Mouse (Mus musculus): ENCODE measurements around the gene Rag2. TPM values are rescaled to one million over a fixed set of nuclear protein-coding genes. Genes with fewer than 3 reads are reported as not detected.

The Rag2 gene
- not detected in 2 replicates for polyA plus RNA-seq (2016; fragmentation: Nextera tagmentation; extraction: Ambion mirVana)

DNA sequence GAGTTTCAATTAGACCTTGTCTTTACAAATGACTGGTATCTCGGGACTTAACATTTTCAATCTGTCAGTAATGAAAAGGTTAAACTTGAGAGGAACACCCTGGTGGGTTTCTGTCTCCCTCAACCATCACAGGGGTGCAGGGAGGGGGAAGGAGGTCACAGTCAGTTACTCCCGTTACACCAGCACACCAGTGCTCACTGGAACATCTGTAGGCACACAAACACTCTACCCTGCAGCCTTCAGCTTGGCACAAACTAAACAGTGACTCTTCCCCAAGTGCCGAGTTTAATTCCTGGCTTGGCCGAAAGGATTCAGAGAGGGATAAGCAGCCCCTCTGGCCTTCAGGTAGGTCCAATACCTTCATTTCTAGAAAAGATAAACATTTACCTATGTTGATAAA, at the start of gene Rag2:
Rag2 (plus strand) TSS at position 193 of the 400 bp plus-strand sequence.
- H3K27me3 ChIP-seq (replicated peaks; ENCODE audit: low read depth, poor library complexity, severe bottlenecking) = no peaks in the 10 kb centered on the region
- no peak for DNase-seq (ENCODE audit: low spot score)
- 63% methylated on average over 4 of the region's 4 CpGs for WGBS
- H3K9me3 ChIP-seq = no peaks in the 10 kb centered on the region
- no peaks in the 10 kb centered on the region for H3K36me3 ChIP-seq (replicated peaks)
- no peak within 1 kb of the TSS for H3K27ac ChIP-seq (replicated peaks)
- no peak within 1 kb of the TSS for H3K4me3 ChIP-seq
- H3K4me1 ChIP-seq = peaks cover 13% of the 10 kb centered on the region; the same call in 1 of the 2 replicates

- Histone ChIP-seq H3K27ac (replicated peaks) (no peak overlapping the region), H3K4me3 (no peak overlapping the region), H3K9me3 (no peaks in the 10 kb centered on the region), H3K27me3 (replicated peaks; ENCODE audit: low read depth, poor library complexity, severe bottlenecking) (no peaks in the 10 kb centered on the region), H3K36me3 (replicated peaks) (no peaks in the 10 kb centered on the region), H3K4me1 (peaks cover 12% of the 10 kb centered on the region)
- WGBS = 92% methylated on average over 4 of the region's 4 CpGs
- DNase-seq (ENCODE audit: low spot score) = no peak
These were observed 47.3 kb upstream of the Rag2 start for GRCm38 (mm10) chr2:101577243-101577642.

DNA sequence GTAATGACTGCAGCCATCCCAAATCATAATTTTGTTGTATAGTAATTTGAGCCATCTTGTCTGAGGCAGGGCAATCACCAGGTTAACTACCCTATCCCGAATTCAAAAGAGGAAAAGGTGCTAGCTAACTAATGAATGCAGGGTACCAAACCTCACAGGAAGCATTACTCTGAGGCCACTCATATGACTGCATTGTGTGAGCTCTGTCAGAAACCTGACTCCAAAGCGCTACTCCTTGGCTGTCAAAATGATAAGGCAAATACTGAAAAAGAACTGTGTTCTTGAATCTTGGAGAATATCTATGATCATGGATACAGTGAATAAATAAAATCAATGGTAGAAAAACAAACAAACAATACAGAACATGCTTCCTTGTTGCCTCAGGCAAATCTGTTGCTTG, 44.5 kb upstream of the Rag2 start:
- no peak overlapping the region for H3K27ac ChIP-seq (replicated peaks)
- H3K4me3 ChIP-seq = no peak overlapping the region
- WGBS = 77% methylated on average over 2 of the region's 2 CpGs
- no peaks in the 10 kb centered on the region for H3K27me3 ChIP-seq (replicated peaks; ENCODE audit: low read depth, poor library complexity, severe bottlenecking)
- no peak for DNase-seq (ENCODE audit: low spot score)
- peaks cover 12% of the 10 kb centered on the region for H3K4me1 ChIP-seq
- H3K9me3 ChIP-seq = no peaks in the 10 kb centered on the region
- 0 out of 2 replicates have a peak, but pooled peaks cover 3% of the 10 kb centered on the region for H3K36me3 ChIP-seq (replicated peaks)

- H3K4me3 ChIP-seq = no peak overlapping the region
- 65% methylated on average over 1 of the region's 1 CpGs for WGBS
- no peak for DNase-seq (ENCODE audit: low spot score)
- 0 out of 2 replicates have a peak, but pooled peaks cover 3% of the 10 kb centered on the region for H3K36me3 ChIP-seq (replicated peaks)
- no peak overlapping the region for H3K27ac ChIP-seq (replicated peaks)
- peaks cover 12% of the 10 kb centered on the region for H3K4me1 ChIP-seq
- H3K27me3 ChIP-seq (replicated peaks; ENCODE audit: low read depth, poor library complexity, severe bottlenecking) = no peaks in the 10 kb centered on the region
- no peaks in the 10 kb centered on the region for H3K9me3 ChIP-seq
These were observed 44.1 kb upstream of the Rag2 start for GRCm38 (mm10) chr2:101580428-101580827.

- Histone ChIP-seq H3K27ac (replicated peaks) (no peak overlapping the region), H3K27me3 (replicated peaks; ENCODE audit: low read depth, poor library complexity, severe bottlenecking) (no peaks in the 10 kb centered on the region), H3K36me3 (replicated peaks) (0 out of 2 replicates have a peak, but pooled peaks cover 3% of the 10 kb centered on the region), H3K4me3 (no peak overlapping the region), H3K4me1 (peaks cover 12% of the 10 kb centered on the region), H3K9me3 (no peaks in the 10 kb centered on the region)
- no peak for DNase-seq (ENCODE audit: low spot score)
- WGBS = 81% methylated on average over 3 of the region's 3 CpGs
These were observed 43.5 kb upstream of the Rag2 start for GRCm38 (mm10) chr2:101580977-101581376.

DNA sequence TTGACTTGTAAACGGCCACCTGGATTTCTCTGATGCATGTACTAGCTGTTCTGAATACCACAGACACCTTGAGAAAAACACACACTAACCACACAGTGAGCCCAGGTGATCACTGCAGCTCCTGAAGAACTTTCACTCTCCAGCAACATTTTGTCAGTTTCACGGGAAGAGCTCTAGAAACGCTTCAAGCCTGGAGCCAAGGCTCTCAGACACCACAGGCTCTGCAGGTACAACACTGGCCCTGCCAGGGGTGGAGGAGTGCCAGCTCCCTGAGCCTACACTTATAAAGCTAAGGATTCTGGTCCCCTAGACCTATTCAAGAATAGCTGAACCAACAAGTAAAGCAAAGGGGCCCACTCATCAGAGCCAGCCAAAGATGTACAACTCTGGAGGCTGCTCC, 43.1 kb upstream of the Rag2 start:
- 0 out of 2 replicates have a peak, but pooled peaks cover 3% of the 10 kb centered on the region for H3K36me3 ChIP-seq (replicated peaks)
- 89% methylated on average over 3 of the region's 3 CpGs for WGBS
- H3K27me3 ChIP-seq (replicated peaks; ENCODE audit: low read depth, poor library complexity, severe bottlenecking) = no peaks in the 10 kb centered on the region
- H3K4me3 ChIP-seq = no peak overlapping the region
- 0 out of 2 replicates have a peak overlapping the region, but pooled peaks have one; percentile 5 for H3K27ac ChIP-seq (replicated peaks)
- DNase-seq (ENCODE audit: low spot score) = no peak
- H3K4me1 ChIP-seq = peaks cover 12% of the 10 kb centered on the region
- H3K9me3 ChIP-seq = no peaks in the 10 kb centered on the region

GRCm38 (mm10) chr2:101591356-101591755, 33.2 kb upstream of the Rag2 start:
- Histone ChIP-seq H3K27me3 (replicated peaks; ENCODE audit: low read depth, poor library complexity, severe bottlenecking) (no peaks in the 10 kb centered on the region), H3K27ac (replicated peaks) (no peak overlapping the region), H3K36me3 (replicated peaks) (no peaks in the 10 kb centered on the region), H3K4me1 (peaks cover 25% of the 10 kb centered on the region), H3K9me3 (no peaks in the 10 kb centered on the region), H3K4me3 (no peak overlapping the region)
- WGBS = 73% methylated on average over 8 of the region's 8 CpGs
- DNase-seq (ENCODE audit: low spot score) = no peak

DNA sequence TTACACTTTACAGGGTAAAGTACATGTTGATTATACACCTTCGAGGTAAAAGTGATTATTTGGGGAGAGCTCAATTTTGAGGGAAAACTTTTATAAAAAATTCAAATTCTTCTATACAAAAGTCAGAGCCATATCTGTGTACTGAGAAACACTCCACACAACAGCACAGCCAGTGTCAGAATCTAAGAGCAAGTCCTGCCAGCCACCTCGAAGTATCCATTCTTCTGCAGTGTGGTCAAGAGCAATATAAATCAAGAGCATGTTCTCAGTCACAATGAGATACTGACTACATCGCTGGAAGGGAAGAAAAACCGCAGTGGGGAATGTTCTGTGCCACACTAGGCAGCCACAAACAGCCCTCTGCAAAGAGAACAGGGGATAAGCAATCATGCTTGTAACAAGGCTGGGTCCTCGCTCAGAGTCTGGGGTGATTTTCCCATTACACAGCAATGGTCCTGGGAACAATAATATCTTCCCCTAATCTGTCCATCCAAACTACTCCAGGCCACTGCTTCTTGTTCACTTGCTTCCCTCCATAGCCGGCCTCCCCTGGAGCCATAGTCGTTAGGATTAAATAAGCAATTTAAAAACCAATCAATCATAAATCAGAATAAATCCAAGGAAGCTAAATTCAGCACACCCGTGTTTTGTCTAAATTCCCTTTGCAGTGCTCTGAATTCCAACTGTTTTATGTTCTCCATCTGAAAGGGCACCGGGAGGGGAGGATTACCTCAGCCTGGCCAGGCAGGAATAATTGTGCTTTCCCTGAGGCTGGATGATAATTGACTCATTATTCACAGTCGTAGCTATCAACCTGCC, 32.3 kb upstream of the Rag2 start:
- WGBS = 37% methylated on average over 10 of the region's 10 CpGs
- Histone ChIP-seq H3K9me3 (no peaks in the 10 kb centered on the region), H3K36me3 (replicated peaks) (no peaks in the 10 kb centered on the region), H3K27me3 (replicated peaks; ENCODE audit: low read depth, poor library complexity, severe bottlenecking) (no peaks in the 10 kb centered on the region), H3K27ac (replicated peaks) (0 out of 2 replicates have a peak overlapping the region, but pooled peaks have one; percentile 32), H3K4me1 (peaks cover 25% of the 10 kb centered on the region), H3K4me3 (no peak overlapping the region)
- peak; percentile 25 for DNase-seq (ENCODE audit: low spot score)

DNA sequence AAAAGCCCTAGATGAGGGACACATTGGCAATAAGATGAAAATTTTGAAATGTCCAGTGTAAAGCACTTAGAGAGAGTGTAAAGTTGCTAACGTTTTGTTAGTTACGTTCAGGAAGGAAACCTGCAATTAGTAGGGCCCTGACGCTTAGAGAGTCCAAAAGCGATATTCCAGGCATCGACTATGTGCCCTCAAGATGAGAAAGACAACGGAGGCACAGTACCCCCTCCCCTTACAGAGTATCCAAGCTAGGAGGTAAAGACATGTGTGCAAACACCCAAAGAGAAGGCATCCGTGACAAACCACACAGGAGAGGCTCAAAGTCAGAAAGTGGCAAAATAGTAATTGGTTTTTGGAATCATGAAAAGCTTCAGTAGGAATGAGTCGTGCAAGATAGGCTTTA, 31.6 kb upstream of the Rag2 start:
- H3K4me3 ChIP-seq = no peak overlapping the region
- H3K4me1 ChIP-seq = peaks cover 25% of the 10 kb centered on the region
- no peaks in the 10 kb centered on the region for H3K36me3 ChIP-seq (replicated peaks)
- DNase-seq (ENCODE audit: low spot score) = no peak
- 58% methylated on average over 8 of the region's 8 CpGs for WGBS
- no peak overlapping the region for H3K27ac ChIP-seq (replicated peaks)
- no peaks in the 10 kb centered on the region for H3K27me3 ChIP-seq (replicated peaks; ENCODE audit: low read depth, poor library complexity, severe bottlenecking)
- H3K9me3 ChIP-seq = no peaks in the 10 kb centered on the region

DNA sequence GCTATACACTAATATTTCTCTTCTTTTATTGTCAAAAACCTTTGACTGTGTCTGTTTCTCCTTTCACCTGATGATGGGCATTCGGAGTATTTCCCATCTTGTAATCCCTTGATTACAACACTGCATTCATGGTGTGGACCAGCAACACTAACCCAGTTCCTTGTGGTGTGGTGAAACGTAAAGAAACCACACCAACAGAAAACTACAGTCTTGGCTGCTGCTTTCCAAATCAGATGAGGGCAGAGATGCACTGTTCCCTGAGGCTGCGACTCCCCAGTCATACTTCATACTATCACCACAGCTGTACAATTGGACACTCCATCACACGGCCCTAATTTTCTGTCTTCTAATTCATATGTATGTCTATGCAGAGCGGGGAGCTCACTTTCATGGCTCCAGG, 29.8 kb upstream of the Rag2 start:
- no peaks in the 10 kb centered on the region for H3K9me3 ChIP-seq
- DNase-seq (ENCODE audit: low spot score) = no peak
- no peaks in the 10 kb centered on the region for H3K36me3 ChIP-seq (replicated peaks)
- H3K4me1 ChIP-seq = peaks cover 25% of the 10 kb centered on the region
- no peak overlapping the region for H3K27ac ChIP-seq (replicated peaks)
- no peak overlapping the region for H3K4me3 ChIP-seq
- WGBS = 88% methylated on average over 5 of the region's 5 CpGs
- H3K27me3 ChIP-seq (replicated peaks; ENCODE audit: low read depth, poor library complexity, severe bottlenecking) = no peaks in the 10 kb centered on the region

- Histone ChIP-seq H3K27ac (replicated peaks) (no peak overlapping the region), H3K36me3 (replicated peaks) (no peaks in the 10 kb centered on the region), H3K4me3 (no peak overlapping the region), H3K9me3 (no peaks in the 10 kb centered on the region), H3K27me3 (replicated peaks; ENCODE audit: low read depth, poor library complexity, severe bottlenecking) (no peaks in the 10 kb centered on the region), H3K4me1 (peaks cover 27% of the 10 kb centered on the region)
- no peak for DNase-seq (ENCODE audit: low spot score)
These were observed 27.3 kb upstream of the Rag2 start for GRCm38 (mm10) chr2:101597186-101597585.

GRCm38 (mm10) chr2:101598190-101599181, 26.0 kb upstream of the Rag2 start:
- Histone ChIP-seq H3K9me3 (no peaks in the 10 kb centered on the region), H3K36me3 (replicated peaks) (no peaks in the 10 kb centered on the region), H3K27ac (replicated peaks) (no peak overlapping the region), H3K27me3 (replicated peaks; ENCODE audit: low read depth, poor library complexity, severe bottlenecking) (no peaks in the 10 kb centered on the region), H3K4me1 (peaks cover 15% of the 10 kb centered on the region), H3K4me3 (no peak overlapping the region)
- 79% methylated on average over 13 of the region's 13 CpGs for WGBS
- no peak for DNase-seq (ENCODE audit: low spot score)
